Mouse (Mus musculus) forebrain, embryonic 15.5 days (tissue): ENCODE results near the gene Ccne1. TPM values are rescaled to one million over a fixed set of nuclear protein-coding genes. Genes with fewer than 3 reads are reported as not detected.
"Not testable (repeated sequence)": the region's sequence is repeated elsewhere in the genome, so short reads cannot be mapped to it uniquely, and the experiment has no call there.

Source experiments
- ATAC-seq: fragments of 200-750 bp; cut with Nextera tagmentation; replicated peaks from 2 replicates; pipeline ENCODE4 v1.8.0; 2017; ENCODE audit warnings: mild to moderate bottlenecking, moderate TSS enrichment, moderate library complexity
- H3K27ac ChIP-seq: fragments of 300-500 bp; sonication (generic); replicated peaks from 2 replicates; pipeline ENCODE4 v1.5.1; 2015; ENCODE audit warnings: mild to moderate bottlenecking, inconsistent platforms
- H3K27me3 ChIP-seq: fragments of 300-500 bp; sonication (generic); 2 replicates; pipeline ENCODE4 v1.6.1; 2015; ENCODE audit warnings: inconsistent platforms
- H3K36me3 ChIP-seq: fragments of 300-500 bp; sonication (generic); 2 replicates; pipeline ENCODE4 v1.6.1; 2015; ENCODE audit warnings: mild to moderate bottlenecking, inconsistent platforms
- H3K4me1 ChIP-seq: fragments of 300-500 bp; sonication (generic); 2 replicates; pipeline ENCODE4 v1.6.1; 2015; ENCODE audit warnings: inconsistent platforms
- H3K4me2 ChIP-seq: fragments of 300-500 bp; sonication (generic); replicated peaks from 2 replicates; pipeline ENCODE4 v1.6.1; 2015; ENCODE audit warnings: mild to moderate bottlenecking, inconsistent platforms
- H3K4me3 ChIP-seq: fragments of 300-500 bp; sonication (generic); 2 replicates; pipeline ENCODE4 v1.5.1; 2015; ENCODE audit warnings: mild to moderate bottlenecking, inconsistent platforms
- H3K9ac ChIP-seq: fragments of 300-500 bp; sonication (generic); replicated peaks from 2 replicates; pipeline ENCODE4 v1.6.1; 2015; ENCODE audit warnings: mild to moderate bottlenecking, inconsistent platforms
- H3K9me3 ChIP-seq: fragments of 300-500 bp; sonication (generic); 2 replicates; pipeline ENCODE4 v1.6.1; 2016; ENCODE audit warnings: inconsistent platforms
- WGBS: fragments of 180-500 bp; shearing (Covaris S2); methylation state at CpG from one replicate; pipeline ENCODE4 v1.1.7; 2015; ENCODE audit warnings: mixed read lengths; 5-methylcytosine and 5-hydroxymethylcytosine counted together
- polyA plus RNA-seq: library from polyadenylated mRNA; unstranded; fragments of >200 nt; fragmentation: Nextera tagmentation; extraction: Ambion mirVana; gene quantifications from 2 replicates; pipeline ENCODE4 v1.2.1, GENCODE M21; 2015

The Ccne1 gene
- polyA plus RNA-seq, 1 experiment from 2014 or later: 13.9 TPM

DNA sequence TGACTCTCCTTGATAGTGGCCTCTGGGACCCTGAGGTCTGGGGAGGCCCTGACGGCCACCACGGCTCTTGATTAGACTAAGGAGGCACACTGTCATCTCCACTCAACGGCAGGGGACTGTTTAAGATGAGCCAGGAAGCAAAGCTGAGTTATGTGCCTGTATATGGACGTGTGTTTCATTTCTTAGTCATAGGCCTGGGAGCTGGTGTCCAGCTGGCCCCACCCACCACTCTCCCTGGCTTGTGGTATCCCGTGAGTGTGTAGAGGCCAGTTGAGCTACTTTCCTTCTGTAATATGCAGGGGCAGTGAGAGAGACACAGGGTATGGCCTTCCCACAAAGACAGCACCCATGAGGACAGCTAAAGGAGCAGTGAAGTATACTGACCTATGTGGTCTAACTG, 20.9 kb upstream of the Ccne1 start:
- ATAC-seq, H3K9ac ChIP-seq, H3K27me3 ChIP-seq, H3K4me1 ChIP-seq, H3K4me3 ChIP-seq, H3K4me2 ChIP-seq, H3K27ac ChIP-seq, H3K9me3 ChIP-seq, H3K36me3 ChIP-seq: not testable (repeated sequence)
- WGBS: 77% methylated on average over 5 of the region's 5 CpGs

DNA sequence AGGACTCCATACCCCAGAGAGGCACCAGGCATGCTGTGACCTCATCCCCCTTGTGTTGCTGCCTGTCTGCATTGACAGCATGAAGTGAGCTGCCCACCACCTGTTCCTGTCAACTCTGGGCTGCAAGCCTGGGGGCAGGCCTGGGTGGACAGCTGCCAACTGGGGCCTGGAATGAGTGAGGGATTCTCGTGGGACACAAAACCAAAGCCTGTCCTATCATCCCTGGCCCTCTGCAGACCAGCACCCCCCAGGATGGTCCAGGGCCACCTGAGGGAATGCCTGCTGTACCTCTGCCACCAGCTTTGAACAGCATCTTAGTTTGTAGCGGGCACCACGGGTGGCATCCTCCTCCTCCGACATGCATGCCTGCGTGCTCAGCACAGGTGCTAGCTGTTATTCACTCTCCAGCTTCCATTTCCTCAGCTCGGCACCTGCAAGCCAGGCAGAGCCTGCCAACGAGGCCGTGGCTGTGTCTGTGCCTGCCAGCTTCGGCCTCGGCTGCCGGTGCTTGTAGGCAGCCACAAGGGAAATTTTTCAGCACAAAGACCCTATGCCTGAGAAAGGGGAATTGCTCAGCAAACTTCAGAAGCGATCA, 18.3 kb upstream of the Ccne1 start:
- Histone ChIP-seq H3K4me1 (peaks cover 9% of the 10 kb centered on the region), H3K27me3 (no peaks in the 10 kb centered on the region), H3K9me3 (no peaks in the 10 kb centered on the region), H3K4me2 (no peak overlapping the region), H3K9ac (no peak overlapping the region), H3K4me3 (no peak overlapping the region), H3K36me3 (no peaks in the 10 kb centered on the region), H3K27ac (peak overlapping the region; percentile 23; the same call in 1 of the 2 replicates)
- whole genome bisulfite sequencing: 60% methylated on average over 12 of the region's 12 CpGs
- ATAC-seq: peak; percentile 66

DNA sequence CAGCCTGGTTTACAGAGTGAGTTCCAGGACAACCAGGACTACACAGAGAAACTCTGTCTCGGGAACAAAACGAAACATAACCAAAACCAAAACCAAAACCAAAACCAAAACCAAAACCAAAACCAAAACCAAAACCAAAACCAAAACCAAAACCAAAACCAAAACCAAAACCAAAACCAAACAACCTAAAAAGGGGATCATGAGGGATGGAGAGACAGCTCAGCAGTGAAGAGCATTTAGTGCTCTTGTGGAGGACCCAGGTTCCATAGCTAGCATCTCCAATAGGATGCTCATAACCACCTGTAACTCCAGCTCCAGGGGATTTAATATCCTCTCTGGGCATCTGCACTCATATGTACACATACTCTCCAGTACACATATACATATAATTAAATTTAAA, 16.8 kb upstream of the Ccne1 start:
- H3K27me3 ChIP-seq, H3K27ac ChIP-seq, H3K4me2 ChIP-seq, ATAC-seq, H3K4me1 ChIP-seq, H3K9me3 ChIP-seq, H3K36me3 ChIP-seq, H3K4me3 ChIP-seq, H3K9ac ChIP-seq: not testable (repeated sequence)
- WGBS: 91% methylated on average over 2 of the region's 2 CpGs

DNA sequence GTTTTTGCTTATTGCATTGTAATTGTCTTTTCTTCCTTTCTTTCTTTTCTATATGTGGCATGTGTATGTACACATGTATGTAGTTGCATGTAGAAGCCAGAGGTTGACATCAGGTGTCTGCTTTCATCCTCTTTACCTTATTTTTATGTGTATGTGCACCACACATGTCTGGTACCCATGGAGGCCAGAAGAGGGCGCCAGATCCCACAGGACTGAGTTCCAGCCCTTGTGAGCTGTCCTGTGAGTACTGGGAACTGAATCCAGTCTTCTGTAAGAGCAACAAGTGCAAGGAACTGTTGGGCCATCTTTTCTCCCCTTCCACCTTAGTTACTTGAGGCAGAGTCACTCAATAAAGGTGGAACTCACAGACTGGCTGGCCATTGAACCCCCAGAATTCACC, 11.3 kb upstream of the Ccne1 start:
- H3K36me3 ChIP-seq: no peaks in the 10 kb centered on the region
- ATAC-seq: no peak
- H3K9ac ChIP-seq: no peak overlapping the region
- H3K27me3 ChIP-seq: no peaks in the 10 kb centered on the region
- 11% methylated on average over 1 of the region's 1 CpGs for WGBS
- no peaks in the 10 kb centered on the region for H3K4me1 ChIP-seq
- no peak overlapping the region for H3K4me2 ChIP-seq
- no peak overlapping the region for H3K27ac ChIP-seq
- H3K9me3 ChIP-seq: no peaks in the 10 kb centered on the region
- no peak overlapping the region for H3K4me3 ChIP-seq

DNA sequence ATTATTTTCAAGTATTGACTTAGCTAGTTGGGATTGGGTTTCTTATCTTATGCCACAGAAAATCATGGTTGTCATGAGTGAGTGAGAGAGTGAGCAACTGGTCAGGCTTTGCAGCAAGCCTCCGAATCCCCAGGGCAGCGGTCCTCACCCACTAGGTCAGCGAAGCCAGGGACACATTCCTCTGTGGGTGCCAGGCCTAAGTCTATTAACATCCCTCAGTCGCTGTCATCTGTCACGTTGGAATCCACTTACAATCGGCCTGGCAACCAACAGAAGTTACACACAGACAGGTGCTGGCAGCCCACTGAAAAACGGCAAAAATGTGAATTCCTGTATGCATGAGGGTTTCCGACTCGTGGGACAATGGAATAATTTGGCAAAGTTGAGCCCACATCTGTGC, 5.1 kb upstream of the Ccne1 start:
- Histone ChIP-seq H3K27ac (no peak overlapping the region), H3K9ac (no peak overlapping the region), H3K27me3 (no peaks in the 10 kb centered on the region), H3K4me1 (peaks cover 5% of the 10 kb centered on the region), H3K9me3 (no peaks in the 10 kb centered on the region), H3K4me2 (no peak overlapping the region), H3K36me3 (no peaks in the 10 kb centered on the region), H3K4me3 (no peak overlapping the region)
- 91% methylated on average over 9 of the region's 9 CpGs for WGBS
- ATAC-seq: no peak

DNA sequence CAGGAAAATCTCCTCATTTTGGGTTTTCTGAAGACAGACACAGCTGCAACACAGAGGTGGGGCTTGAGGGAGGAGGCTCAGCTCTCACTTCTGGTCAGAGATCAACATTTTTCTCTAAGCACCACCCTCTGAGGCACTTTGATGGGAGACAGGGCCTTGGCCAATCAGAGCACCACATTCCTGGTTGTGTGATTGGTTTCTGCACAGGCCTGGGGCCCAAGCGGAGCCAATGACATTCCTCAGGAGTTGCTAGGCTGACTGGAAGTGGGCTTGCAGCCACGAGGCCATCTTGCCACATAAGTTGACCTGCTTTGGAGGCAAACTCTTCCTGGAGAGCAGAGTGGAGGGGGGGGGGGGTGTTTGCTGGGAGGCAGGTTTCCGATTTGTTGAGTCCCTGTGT, 4.7 kb upstream of the Ccne1 start:
- Histone ChIP-seq H3K4me3 (no peak overlapping the region), H3K9ac (no peak overlapping the region), H3K36me3 (no peaks in the 10 kb centered on the region), H3K27ac (no peak overlapping the region), H3K4me1 (peaks cover 5% of the 10 kb centered on the region), H3K27me3 (no peaks in the 10 kb centered on the region), H3K9me3 (no peaks in the 10 kb centered on the region), H3K4me2 (no peak overlapping the region)
- ATAC-seq: no peak
- WGBS: 46% methylated on average over 3 of the region's 3 CpGs

DNA sequence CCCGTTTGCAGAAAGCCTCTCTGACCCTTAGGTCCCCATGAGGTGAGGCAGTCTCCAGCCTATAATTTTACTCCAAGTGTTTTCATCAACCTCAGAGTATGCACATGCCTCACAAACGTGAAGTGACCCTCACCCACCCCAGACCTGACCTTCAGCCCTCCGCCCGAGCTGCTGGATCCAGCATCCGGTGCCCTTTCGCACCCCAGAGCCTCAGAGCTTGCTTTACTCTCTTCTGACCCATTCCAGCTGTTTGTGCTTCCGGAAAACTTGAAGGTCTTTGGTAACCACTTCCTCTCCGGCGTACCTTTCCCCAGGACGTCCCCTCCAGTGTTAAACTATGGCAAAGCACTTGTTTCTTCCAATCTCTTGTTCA, 912 bp upstream of the Ccne1 start:
- Histone ChIP-seq H3K9ac (peak overlapping the region; percentile 52), H3K27me3 (no peaks in the 10 kb centered on the region), H3K9me3 (no peaks in the 10 kb centered on the region), H3K4me2 (peak overlapping the region; percentile 96), H3K27ac (no peak overlapping the region), H3K4me1 (peaks cover 12% of the 10 kb centered on the region), H3K4me3 (peak overlapping the region; percentile 85), H3K36me3 (no peaks in the 10 kb centered on the region)
- ATAC-seq: peak; percentile 7; the same call in 1 of the 2 replicates
- 38% methylated on average over 10 of the region's 10 CpGs for WGBS

DNA sequence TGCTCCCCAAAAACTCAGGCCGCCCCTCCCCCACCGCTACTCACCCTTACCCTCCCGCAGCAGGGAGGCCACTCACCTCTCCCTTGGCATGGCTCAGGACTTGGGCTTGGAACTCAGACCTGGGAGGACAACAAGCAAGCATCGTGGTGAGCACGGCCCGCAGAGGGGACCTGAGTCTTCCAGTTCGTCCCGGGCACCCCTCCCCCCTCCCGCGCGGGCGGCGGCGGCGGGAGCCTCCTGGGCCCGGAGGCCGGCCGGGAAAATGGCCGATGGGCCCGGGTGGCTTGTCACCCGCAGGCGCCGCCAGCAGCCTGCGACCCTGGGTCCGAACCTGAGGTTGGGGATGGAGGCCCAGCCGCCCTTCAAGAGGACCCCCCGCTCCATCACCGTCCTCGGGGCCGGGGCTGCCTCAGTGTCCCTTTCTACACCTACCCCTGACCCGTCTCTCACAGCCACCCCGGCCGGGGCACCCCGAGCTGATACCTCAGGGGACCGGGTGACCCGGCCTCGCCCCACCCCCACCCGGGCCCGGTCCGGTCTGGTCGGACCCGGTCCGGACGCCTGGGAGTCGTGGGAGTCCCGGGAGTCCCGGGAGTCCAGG, 523 bp downstream of the Ccne1 start:
- H3K9me3 ChIP-seq: no peaks in the 10 kb centered on the region
- peak overlapping the region; percentile 52; the same call in 1 of the 2 replicates for H3K27ac ChIP-seq
- peak; percentile 9; the same call in 1 of the 2 replicates for ATAC-seq
- H3K36me3 ChIP-seq: no peaks in the 10 kb centered on the region
- no peaks in the 10 kb centered on the region for H3K27me3 ChIP-seq
- under 1% methylated on average over 47 of the region's 47 CpGs for WGBS
- H3K4me3 ChIP-seq: peak overlapping the region; percentile 85
- H3K9ac ChIP-seq: peak overlapping the region; percentile 52
- peak overlapping the region; percentile 96 for H3K4me2 ChIP-seq
- peaks cover 12% of the 10 kb centered on the region for H3K4me1 ChIP-seq

DNA sequence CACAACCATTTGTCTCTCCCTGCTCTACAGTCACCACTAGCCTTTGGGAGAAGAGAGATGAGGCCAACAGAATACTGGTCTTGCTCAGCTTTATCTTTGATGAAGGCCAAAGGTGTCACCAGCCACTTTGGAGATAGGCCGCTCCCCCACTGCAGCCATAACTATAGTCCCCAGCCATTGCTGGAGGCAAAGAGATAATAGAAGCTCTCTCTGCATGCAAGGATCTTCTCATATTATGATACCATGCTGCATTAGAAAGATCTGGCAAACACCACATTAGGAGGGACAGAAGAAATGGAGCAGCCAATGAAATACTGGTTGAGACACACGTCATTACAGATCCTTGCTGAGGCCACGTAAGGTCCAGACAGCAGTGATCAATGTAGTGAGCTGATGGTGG, 2.0 kb downstream of the Ccne1 start:
- no peak overlapping the region for H3K4me2 ChIP-seq
- ATAC-seq: no peak

DNA sequence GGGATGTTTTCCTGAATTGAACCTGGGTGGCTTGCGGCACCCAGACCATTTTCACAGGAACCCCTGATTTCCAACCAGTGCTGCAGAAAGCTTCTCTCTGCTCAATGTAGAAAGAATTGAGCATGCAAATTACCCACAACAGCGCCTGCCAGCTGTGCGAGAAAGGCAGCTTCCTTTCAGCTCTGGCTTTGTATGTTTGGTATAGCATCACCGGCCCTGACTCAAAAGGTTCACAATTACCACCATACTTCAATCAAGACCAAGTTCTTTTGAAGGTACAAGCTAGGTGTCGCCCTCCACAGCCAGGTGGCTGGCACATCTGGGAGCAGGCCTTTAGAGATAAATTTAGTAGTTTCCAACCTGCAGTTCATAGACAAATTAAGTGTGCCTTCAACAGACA, 3.2 kb downstream of the Ccne1 start:
- no peaks in the 10 kb centered on the region for H3K27me3 ChIP-seq
- WGBS: 52% methylated on average over 5 of the region's 5 CpGs
- no peaks in the 10 kb centered on the region for H3K9me3 ChIP-seq
- peaks cover 2% of the 10 kb centered on the region; the same call in 1 of the 2 replicates for H3K36me3 ChIP-seq
- H3K4me3 ChIP-seq: no peak overlapping the region
- no peak overlapping the region for H3K27ac ChIP-seq
- no peak overlapping the region for H3K4me2 ChIP-seq
- ATAC-seq: no peak
- peaks cover 12% of the 10 kb centered on the region for H3K4me1 ChIP-seq
- H3K9ac ChIP-seq: no peak overlapping the region

More for the DNA sequence above, 2.0 kb downstream of the Ccne1 start:
- Histone ChIP-seq H3K36me3 (no peaks in the 10 kb centered on the region), H3K4me3 (no peak overlapping the region), H3K27ac (no peak overlapping the region), H3K9ac (no peak overlapping the region), H3K9me3 (no peaks in the 10 kb centered on the region), H3K27me3 (no peaks in the 10 kb centered on the region), H3K4me1 (peaks cover 12% of the 10 kb centered on the region)
- 95% methylated on average over 3 of the region's 3 CpGs for WGBS

DNA sequence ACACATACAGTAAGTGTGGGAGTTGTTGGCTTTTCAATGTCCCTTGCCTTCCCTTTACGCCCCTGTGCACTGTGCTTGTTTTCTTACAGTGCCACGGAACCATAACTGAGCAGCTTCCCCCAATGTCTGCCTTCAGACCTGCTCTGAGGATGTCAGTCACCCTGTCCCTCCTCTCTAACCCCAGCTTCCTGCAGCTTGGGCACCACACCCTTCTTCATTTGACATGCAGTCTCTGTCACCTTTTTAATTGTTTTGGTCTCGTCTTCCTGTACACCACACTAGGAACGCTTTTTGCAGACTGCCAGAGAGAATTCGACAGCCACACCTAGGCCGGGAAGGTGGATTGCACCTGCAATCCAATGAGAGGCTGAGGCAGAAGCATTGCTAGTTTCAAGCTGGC, 13.0 kb downstream of the Ccne1 start:
- ATAC-seq: no peak
- Histone ChIP-seq H3K9ac (no peak overlapping the region), H3K9me3 (no peaks in the 10 kb centered on the region), H3K27ac (no peak overlapping the region), H3K4me1 (no peaks in the 10 kb centered on the region), H3K27me3 (no peaks in the 10 kb centered on the region), H3K4me3 (no peak overlapping the region), H3K36me3 (peaks cover 7% of the 10 kb centered on the region; the same call in 1 of the 2 replicates), H3K4me2 (no peak overlapping the region)
- WGBS: 82% methylated on average over 6 of the region's 6 CpGs

DNA sequence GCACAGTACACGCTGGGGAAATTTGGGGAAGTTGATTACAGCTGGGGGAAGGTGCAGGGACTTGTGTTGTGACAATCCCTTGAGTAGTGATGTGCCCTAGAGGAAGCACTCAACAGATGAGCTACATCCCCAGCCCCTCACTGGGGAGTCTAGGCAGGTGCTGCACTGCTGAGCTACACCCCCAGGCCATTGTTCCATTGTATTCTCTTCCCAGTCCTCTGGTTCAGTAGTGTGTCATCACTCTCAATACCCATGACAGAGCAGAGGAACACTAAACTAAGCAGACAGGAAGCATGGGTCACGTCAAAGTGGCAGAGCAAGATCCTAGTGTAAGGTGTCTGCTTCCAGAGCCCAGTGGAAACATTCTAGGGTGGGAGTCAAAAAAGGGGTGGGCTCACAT, 14.2 kb downstream of the Ccne1 start:
- no peaks in the 10 kb centered on the region for H3K9me3 ChIP-seq
- ATAC-seq: no peak
- H3K4me3 ChIP-seq: no peak overlapping the region
- no peak overlapping the region for H3K4me2 ChIP-seq
- no peaks in the 10 kb centered on the region for H3K4me1 ChIP-seq
- no peaks in the 10 kb centered on the region for H3K27me3 ChIP-seq
- H3K9ac ChIP-seq: no peak overlapping the region
- 0 out of 2 replicates have a peak, but pooled peaks cover 6% of the 10 kb centered on the region for H3K36me3 ChIP-seq
- 57% methylated on average over 2 of the region's 2 CpGs for WGBS
- no peak overlapping the region for H3K27ac ChIP-seq
